Mouse (Mus musculus) ES-E14 (cell line): ENCODE measurements at regions not wholly inside any gene's neighbourhood (a gene's known extent, or its start where the extent isn't known, plus 50 kb on each side); places are given as distances from the start of the nearest gene placed in this dataset.

Experiments used
- DNase-seq: peaks from one replicate; pipeline ENCODE4 v3.0.0-alpha.2; 2013; ENCODE audit warnings: low read depth, low spot score
- H3K27ac ChIP-seq: 2 replicates; pipeline ENCODE4 v1.5.1; 2012; ENCODE audit warnings: low read depth, mild to moderate bottlenecking, low read length, moderate library complexity, mixed read lengths; ENCODE audit not compliant: poor library complexity, insufficient read depth, severe bottlenecking
- H3K36me3 ChIP-seq: 2 replicates; pipeline ENCODE4 v1.6.1; 2012; ENCODE audit warnings: mild to moderate bottlenecking, low read length, moderate library complexity, mixed read lengths; ENCODE audit not compliant: control insufficient read depth, poor library complexity, insufficient read depth, severe bottlenecking
- H3K4me1 ChIP-seq, 2 experiments: fragments of 150-350 bp in 1 of 2; sonication (generic) in 1 of 2; 2 replicates each; pipeline ENCODE4 v1.6.1; 2012; ENCODE audit warnings: low read length in 2 of 2, mild to moderate bottlenecking in 1 of 2, mixed read lengths in 1 of 2; ENCODE audit not compliant: control insufficient read depth in 2 of 2, insufficient read depth in 2 of 2, poor library complexity in 1 of 2
- H3K4me3 ChIP-seq, 2 experiments: fragments of 150-350 bp in 1 of 2; sonication (generic) in 1 of 2; 2 replicates each; pipeline ENCODE4 v1.5.1; 2012; ENCODE audit warnings: low read length in 2 of 2, low read depth in 1 of 2, mild to moderate bottlenecking in 1 of 2, mixed read lengths in 1 of 2; ENCODE audit not compliant: insufficient read depth in 1 of 2, poor library complexity in 1 of 2, severe bottlenecking in 1 of 2
- H3K9ac ChIP-seq: 2 replicates; pipeline ENCODE4 v1.6.1; 2012; ENCODE audit warnings: low read depth, mild to moderate bottlenecking, low read length, mixed read lengths; ENCODE audit not compliant: poor library complexity, insufficient read depth, severe bottlenecking
- H3K9me3 ChIP-seq: fragments of 150-350 bp; sonication (generic); 2 replicates; pipeline ENCODE4 v1.6.1; 2012; ENCODE audit warnings: low read depth, mild to moderate bottlenecking, low read length; ENCODE audit not compliant: control insufficient read depth, insufficient read depth
- CHD2 ChIP-seq: IDR thresholded peaks from 2 replicates; pipeline ENCODE4 v1.6.1; 2014; ENCODE audit warnings: mild to moderate bottlenecking, low read depth, low read length, inconsistent platforms
- HCFC1 ChIP-seq: IDR thresholded peaks from 2 replicates; pipeline ENCODE4 v1.6.1; 2012; ENCODE audit warnings: low read length, inconsistent platforms, borderline replicate concordance; ENCODE audit not compliant: insufficient read depth
- MAFK ChIP-seq: IDR thresholded peaks from 2 replicates; pipeline ENCODE4 v1.6.1; 2014; ENCODE audit warnings: mild to moderate bottlenecking, low read depth, low read length, inconsistent platforms; ENCODE audit not compliant: insufficient read depth
- ZC3H11A ChIP-seq: IDR thresholded peaks from 2 replicates; pipeline ENCODE4 v1.6.1; 2012; ENCODE audit warnings: low read depth, mild to moderate bottlenecking, inconsistent platforms, low read length, borderline replicate concordance
- ZNF384 ChIP-seq: IDR thresholded peaks from 2 replicates; pipeline ENCODE4 v1.6.1; 2012; ENCODE audit warnings: low read depth, low read length, inconsistent platforms
- in situ Hi-C, 2 experiments: fragments of 600-800 bp; cut with MboI; formaldehyde crosslinking; loops; one replicate each; pipeline ENCODE4 v1.15.1; 2025; ENCODE audit warnings: low sequenced_read_pairs in 2 of 2, inconsistent platforms in 1 of 2; ENCODE audit not compliant: unreplicated experiment in 2 of 2

GRCm38 (mm10) chr10:68855934-68856891 lies 132.8 kb downstream of the Tmem26 start:
- Histone ChIP-seq H3K9me3 (no peaks in the 10 kb centered on the region), H3K36me3 (no peaks in the 10 kb centered on the region), H3K4me3 (no peak overlapping the region), H3K4me1 (no peaks in the 10 kb centered on the region), H3K27ac (no peak overlapping the region), H3K9ac (no peak overlapping the region)
- no peak for DNase-seq
- in situ Hi-C loops, result no loop called here
- no peak for TF ChIP-seq ZC3H11A
- TF ChIP-seq ZNF384, result no peak

GRCm38 (mm10) chr10:68864606-68865378 lies 141.3 kb downstream of the Tmem26 start:
- H3K27ac ChIP-seq, result no peak overlapping the region
- no peak overlapping the region for H3K9ac ChIP-seq
- TF ChIP-seq ZNF384 (no peak), MAFK (no peak), HCFC1 (no peak), CHD2 (no peak), ZC3H11A (no peak)
- no peaks in the 10 kb centered on the region for H3K36me3 ChIP-seq
- H3K4me3 ChIP-seq, result no peak overlapping the region
- in situ Hi-C loops, result no loop called here
- DNase-seq, result no peak
- H3K4me1 ChIP-seq, result 0 out of 4 replicates have a peak, but pooled peaks cover 0 to 2% of the 10 kb centered on the region in 2 experiments
- no peaks in the 10 kb centered on the region for H3K9me3 ChIP-seq

GRCm38 (mm10) chr10:68865776-68866175 lies 142.3 kb downstream of the Tmem26 start:
- no peaks in the 10 kb centered on the region for H3K9me3 ChIP-seq
- in situ Hi-C loops, result no loop called here
- TF ChIP-seq MAFK (no peak), ZC3H11A (no peak), ZNF384 (no peak), CHD2 (no peak), HCFC1 (no peak)
- H3K4me1 ChIP-seq, result 0 out of 4 replicates have a peak, but pooled peaks cover 0 to 2% of the 10 kb centered on the region in 2 experiments
- H3K9ac ChIP-seq, result no peak overlapping the region
- DNase-seq, result no peak
- H3K4me3 ChIP-seq, result no peak overlapping the region
- H3K27ac ChIP-seq, result no peak overlapping the region
- H3K36me3 ChIP-seq, result no peaks in the 10 kb centered on the region

GRCm38 (mm10) chr10:68867361-68867760 lies 143.9 kb downstream of the Tmem26 start:
- TF ChIP-seq ZC3H11A (no peak), MAFK (no peak), ZNF384 (no peak)
- no peak for DNase-seq
- H3K9me3 ChIP-seq, result no peaks in the 10 kb centered on the region
- no peak overlapping the region for H3K4me3 ChIP-seq
- no peak overlapping the region for H3K27ac ChIP-seq
- no peaks in the 10 kb centered on the region for H3K36me3 ChIP-seq
- H3K4me1 ChIP-seq, result 0 out of 4 replicates have a peak, but pooled peaks cover 0 to 2% of the 10 kb centered on the region in 2 experiments
- in situ Hi-C loops, result no loop called here
- H3K9ac ChIP-seq, result no peak overlapping the region
